Mouse (Mus musculus) lung, postnatal 0 days (tissue): ENCODE data around the gene Garem2. TPM values are rescaled to one million over a fixed set of nuclear protein-coding genes. Genes with fewer than 3 reads are reported as not detected.
A peak's percentile ranks its signal among the peaks of the same experiment; 100 is the strongest.

ENCODE experiments used
- ATAC-seq: fragments of 200-750 bp; cut with Nextera tagmentation; 2 replicates; pipeline ENCODE4 v1.8.0; 2017; ENCODE audit warnings: moderate library complexity
- DNase-seq: peaks from one replicate; pipeline ENCODE4 v3.0.0-alpha.2; 2016; ENCODE audit warnings: low spot score
- H3K27ac ChIP-seq: fragments of 300-500 bp; sonication (generic); 2 replicates; pipeline ENCODE4 v1.5.1; 2014; ENCODE audit warnings: antibody characterized with exemption, mild to moderate bottlenecking, low read length, mixed read lengths
- H3K27me3 ChIP-seq: fragments of 300-500 bp; sonication (generic); replicated peaks from 2 replicates; pipeline ENCODE4 v1.6.1; 2014; ENCODE audit warnings: low read length, mixed read lengths; ENCODE audit not compliant: insufficient read depth
- H3K36me3 ChIP-seq: fragments of 300-500 bp; sonication (generic); 2 replicates; pipeline ENCODE4 v1.6.1; 2014; ENCODE audit warnings: low read length, mixed read lengths; ENCODE audit not compliant: insufficient read depth
- H3K4me1 ChIP-seq: fragments of 300-500 bp; sonication (generic); 2 replicates; pipeline ENCODE4 v1.6.1; 2014; ENCODE audit warnings: antibody characterized with exemption, low read depth, low read length, mixed read lengths; ENCODE audit not compliant: insufficient read depth
- H3K4me2 ChIP-seq: fragments of 300-500 bp; sonication (generic); replicated peaks from 2 replicates; pipeline ENCODE4 v1.6.1; 2014; ENCODE audit warnings: low read depth, mild to moderate bottlenecking, low read length, moderate library complexity, mixed read lengths
- H3K4me3 ChIP-seq: fragments of 300-500 bp; sonication (generic); 2 replicates; pipeline ENCODE4 v1.5.1; 2014; ENCODE audit warnings: low read depth, low read length
- H3K9ac ChIP-seq: fragments of 300-500 bp; sonication (generic); replicated peaks from 2 replicates; pipeline ENCODE4 v1.6.1; 2014; ENCODE audit warnings: low read depth, mild to moderate bottlenecking
- H3K9me3 ChIP-seq: fragments of 300-500 bp; sonication (generic); 2 replicates; pipeline ENCODE4 v1.6.1; 2016; ENCODE audit warnings: low read length, mixed read lengths
- CTCF ChIP-seq: IDR thresholded peaks from 2 replicates; pipeline ENCODE4 v1.5.1; 2016; ENCODE audit warnings: antibody characterized with exemption, mild to moderate bottlenecking
- EP300 ChIP-seq: IDR thresholded peaks from 2 replicates; pipeline ENCODE4 v1.6.1; 2016; ENCODE audit warnings: antibody characterized with exemption, mild to moderate bottlenecking, control low read depth
- WGBS: fragments of 180-500 bp; shearing (Covaris S2); extraction: QIAGEN DNeasy Blood & Tissue Kit; methylation state at CpG from one replicate; pipeline ENCODE4 v1.1.7; 2014; 5-methylcytosine and 5-hydroxymethylcytosine counted together
- polyA plus RNA-seq: library from polyadenylated mRNA; unstranded; fragments of >200 nt; fragmentation: Nextera tagmentation; extraction: Ambion mirVana; gene quantifications from 2 replicates; pipeline ENCODE4 v1.2.1, GENCODE M21; 2015

Garem2 gene
- polyA plus RNA-seq, 1 experiment from 2014 or later, result 0.04 TPM

DNA sequence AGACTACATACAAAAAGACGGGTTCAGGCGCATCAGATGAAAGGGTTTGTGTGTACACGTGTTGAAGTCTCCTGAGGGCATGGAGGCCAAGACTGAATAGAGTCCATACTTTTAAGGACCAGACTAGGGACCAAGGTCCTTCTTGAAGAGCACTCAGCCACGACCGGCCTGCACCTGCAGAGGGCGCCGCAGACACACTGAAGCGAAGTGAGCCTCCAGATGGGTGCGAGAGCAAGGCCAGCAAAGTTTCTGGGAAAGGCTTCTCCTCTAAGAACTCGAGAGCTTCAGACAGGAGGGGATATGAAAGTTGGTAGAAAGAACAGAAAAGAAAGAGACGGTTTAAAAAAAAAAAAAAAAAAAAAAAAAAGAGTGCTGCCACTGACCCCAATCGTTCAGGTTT is 622 bp upstream of the Garem2 start:
- TF ChIP-seq CTCF (peak; percentile 68), EP300 (no peak)
- H3K27ac ChIP-seq, result no peak overlapping the region
- peaks cover 34% of the 10 kb centered on the region for H3K27me3 ChIP-seq
- H3K4me2 ChIP-seq, result peak overlapping the region; percentile 64
- peak overlapping the region; percentile 35; the same call in 1 of the 2 replicates for H3K4me3 ChIP-seq
- H3K36me3 ChIP-seq, result no peaks in the 10 kb centered on the region
- 3% methylated on average over 12 of the region's 12 CpGs for WGBS
- ATAC-seq (no peak), DNase-seq (no peak)
- peaks cover 6% of the 10 kb centered on the region; the same call in 1 of the 2 replicates for H3K4me1 ChIP-seq
- H3K9ac ChIP-seq, result no peak overlapping the region
- no peaks in the 10 kb centered on the region for H3K9me3 ChIP-seq

- peak within 1 kb of the TSS; percentile 35 for H3K4me3 ChIP-seq
- no peak within 1 kb of the TSS for H3K27ac ChIP-seq
- H3K9ac ChIP-seq, result no peak within 1 kb of the TSS
- peaks cover 6% of the 10 kb centered on the region; the same call in 1 of the 2 replicates for H3K4me1 ChIP-seq
- H3K4me2 ChIP-seq, result peak within 1 kb of the TSS; percentile 64
- DNase-seq, result no peak
- TF ChIP-seq EP300 (no peak), CTCF (no peak)
- H3K36me3 ChIP-seq, result no peaks in the 10 kb centered on the region
- no peaks in the 10 kb centered on the region for H3K9me3 ChIP-seq
- ATAC-seq, result no peak
- peaks cover 34% of the 10 kb centered on the region for H3K27me3 ChIP-seq
- WGBS, result 2% methylated on average over 29 of the region's 29 CpGs
Observed at GRCm38 (mm10) chr5:30105668-30106300, 823 bp downstream of the Garem2 start, which contains the start of gene 3110082J24Rik. 3110082J24Rik (minus strand) TSS chr5:30106086.

- DNase-seq, result no peak
- Histone ChIP-seq H3K4me1 (peaks cover 9% of the 10 kb centered on the region; the same call in 1 of the 2 replicates), H3K4me3 (no peak overlapping the region), H3K9ac (no peak overlapping the region), H3K4me2 (no peak overlapping the region), H3K27ac (no peak overlapping the region), H3K9me3 (no peaks in the 10 kb centered on the region), H3K36me3 (no peaks in the 10 kb centered on the region), H3K27me3 (peaks cover 34% of the 10 kb centered on the region)
- no peak for ATAC-seq
- WGBS, result 29% methylated on average over 2 of the region's 2 CpGs
- TF ChIP-seq EP300 (no peak), CTCF (no peak)
Observed at GRCm38 (mm10) chr5:30106756-30107155, 1.8 kb downstream of the Garem2 start.

DNA sequence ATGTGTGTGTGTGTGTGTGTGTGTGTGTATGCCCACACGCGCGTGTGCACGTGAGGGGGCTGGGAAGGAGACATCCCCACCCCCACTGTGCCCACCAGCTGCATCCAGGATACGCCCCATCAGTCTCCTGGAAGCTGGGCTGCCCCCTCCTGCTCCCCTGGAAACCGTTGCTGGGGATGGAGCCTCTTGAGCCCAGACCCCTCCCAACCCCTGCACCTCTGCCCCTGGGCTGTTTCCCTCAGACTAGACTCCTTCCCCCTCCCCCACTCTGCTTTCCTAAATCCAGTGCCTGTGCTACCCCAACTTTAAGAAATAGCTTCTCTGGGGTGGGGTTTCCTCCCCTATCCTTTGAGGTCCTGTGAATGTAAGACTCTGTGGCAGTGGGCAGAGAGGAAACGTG is 2.2 kb downstream of the Garem2 start:
- TF ChIP-seq CTCF (no peak), EP300 (no peak)
- H3K9me3 ChIP-seq, result no peaks in the 10 kb centered on the region
- 12% methylated on average over 7 of the region's 7 CpGs for WGBS
- ATAC-seq (no peak), DNase-seq (no peak)
- H3K36me3 ChIP-seq, result no peaks in the 10 kb centered on the region
- no peak overlapping the region for H3K27ac ChIP-seq
- H3K4me3 ChIP-seq, result no peak overlapping the region
- H3K4me2 ChIP-seq, result no peak overlapping the region
- H3K9ac ChIP-seq, result no peak overlapping the region
- peaks cover 34% of the 10 kb centered on the region for H3K27me3 ChIP-seq
- H3K4me1 ChIP-seq, result peaks cover 9% of the 10 kb centered on the region; the same call in 1 of the 2 replicates

- Histone ChIP-seq H3K27ac (no peak overlapping the region), H3K9ac (no peak overlapping the region), H3K36me3 (no peaks in the 10 kb centered on the region), H3K4me3 (no peak overlapping the region), H3K4me1 (peaks cover 9% of the 10 kb centered on the region; the same call in 1 of the 2 replicates), H3K27me3 (peaks cover 36% of the 10 kb centered on the region), H3K4me2 (no peak overlapping the region), H3K9me3 (no peaks in the 10 kb centered on the region)
- DNase-seq (no peak), ATAC-seq (no peak)
- no peak for TF ChIP-seq CTCF
- TF ChIP-seq EP300, result no peak
- 18% methylated on average over 5 of the region's 5 CpGs for WGBS
Observed at GRCm38 (mm10) chr5:30107611-30108041, 2.7 kb downstream of the Garem2 start.

DNA sequence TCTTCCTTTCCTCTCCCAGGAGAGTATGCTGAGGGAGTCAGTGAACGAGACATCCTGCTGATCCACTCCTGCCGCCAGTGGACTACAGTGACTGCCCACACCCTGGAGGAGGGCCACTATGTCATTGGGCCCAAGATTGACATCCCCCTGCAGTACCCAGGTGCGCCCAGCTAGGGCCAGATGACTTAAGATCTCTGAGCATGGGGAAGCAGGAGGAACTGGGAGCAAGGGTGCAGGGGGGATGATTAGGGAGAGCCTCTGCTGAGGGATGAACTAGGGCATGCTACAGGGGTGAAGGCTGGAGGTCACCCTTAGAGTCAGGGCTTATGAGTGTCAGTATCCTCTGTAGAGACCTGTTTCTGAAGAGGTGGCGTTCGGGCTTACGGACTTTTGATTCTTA is 3.3 kb downstream of the Garem2 start:
- no peak overlapping the region for H3K4me3 ChIP-seq

More for the DNA sequence above, 3.3 kb downstream of the Garem2 start:
- peaks cover 9% of the 10 kb centered on the region; the same call in 1 of the 2 replicates for H3K4me1 ChIP-seq
- no peak for TF ChIP-seq CTCF
- no peak for TF ChIP-seq EP300
- no peaks in the 10 kb centered on the region for H3K9me3 ChIP-seq
- H3K27me3 ChIP-seq, result peaks cover 41% of the 10 kb centered on the region
- H3K27ac ChIP-seq, result no peak overlapping the region
- WGBS, result 81% methylated on average over 6 of the region's 6 CpGs
- no peak overlapping the region for H3K4me2 ChIP-seq
- DNase-seq, result no peak
- ATAC-seq, result no peak
- H3K36me3 ChIP-seq, result no peaks in the 10 kb centered on the region
- H3K9ac ChIP-seq, result no peak overlapping the region
